Mouse (Mus musculus) CH12.LX (cell line): ENCODE results near the gene Dgkz. TPM values are rescaled to one million over a fixed set of nuclear protein-coding genes. Genes with fewer than 3 reads are reported as not detected.

Source experiments
- DNase-seq: peaks from one replicate; pipeline ENCODE4 v3.0.0-alpha.2; 2013; ENCODE audit errors: extremely low read depth
- H3K27ac ChIP-seq: 2 replicates; pipeline ENCODE4 v1.5.1; 2012; ENCODE audit warnings: low read depth, mild to moderate bottlenecking, control low read depth, moderate library complexity; ENCODE audit not compliant: insufficient read depth
- H3K27me3 ChIP-seq: replicated peaks from 2 replicates; pipeline ENCODE3; 2012; ENCODE audit warnings: inconsistent platforms
- H3K36me3 ChIP-seq, 2 experiments: replicated peaks in 1 of 2; 2 replicates each; pipeline versions ENCODE3 to v1.6.1; 2012; ENCODE audit warnings: inconsistent platforms in 1 of 2, low read length in 1 of 2, mild to moderate bottlenecking in 1 of 2, mixed read lengths in 1 of 2, moderate library complexity in 1 of 2; ENCODE audit not compliant: control insufficient read depth in 1 of 2, insufficient read depth in 1 of 2
- H3K4me1 ChIP-seq, 2 experiments: 2 replicates each; pipeline ENCODE4 v1.6.1; 2012; ENCODE audit warnings: inconsistent platforms in 1 of 2, moderate library complexity in 1 of 2; ENCODE audit not compliant: insufficient read depth in 2 of 2, control insufficient read depth in 1 of 2
- H3K4me2 ChIP-seq: 2 replicates; pipeline ENCODE4 v1.6.1; 2012; ENCODE audit warnings: low read depth, mild to moderate bottlenecking, control low read depth; ENCODE audit not compliant: poor library complexity, insufficient read depth, severe bottlenecking
- H3K4me3 ChIP-seq, 3 experiments: fragments of 150-350 bp in 1 of 3; sonication (generic) in 1 of 3; replicated peaks in 1 of 3; 2 replicates each; pipeline versions ENCODE3 to v1.5.1; 2011 to 2012; ENCODE audit warnings: low read depth in 2 of 3, low read length in 2 of 3, mild to moderate bottlenecking in 2 of 3, moderate library complexity in 2 of 3, control low read depth in 1 of 3, improper control_type of control experiment in 1 of 3, inconsistent platforms in 1 of 3, mixed read lengths in 1 of 3; ENCODE audit not compliant: poor library complexity in 1 of 3
- H3K79me2 ChIP-seq: replicated peaks from 2 replicates; pipeline ENCODE4 v1.6.1; 2012; ENCODE audit warnings: mild to moderate bottlenecking, moderate library complexity; ENCODE audit not compliant: control insufficient read depth, poor library complexity, insufficient read depth, severe bottlenecking; ENCODE audit errors: extremely low read depth
- H3K9ac ChIP-seq: 2 replicates; pipeline ENCODE4 v1.6.1; 2012; ENCODE audit warnings: low read depth, mild to moderate bottlenecking, control low read depth, moderate library complexity; ENCODE audit not compliant: insufficient read depth
- H3K9me3 ChIP-seq: replicated peaks from 2 replicates; pipeline ENCODE3; 2012; ENCODE audit warnings: low read length, inconsistent platforms, mixed read lengths
- BHLHE40 ChIP-seq: IDR thresholded peaks from 2 replicates; pipeline ENCODE4 v1.6.1; 2011; ENCODE audit warnings: mild to moderate bottlenecking, low read depth, low read length, improper control_type of control experiment
- CHD1 ChIP-seq: IDR thresholded peaks from 2 replicates; pipeline ENCODE4 v1.6.1; 2012; ENCODE audit warnings: low read depth, low read length, improper control_type of control experiment, inconsistent platforms
- CHD2 ChIP-seq: IDR thresholded peaks from 2 replicates; pipeline ENCODE4 v1.6.1; 2011; ENCODE audit warnings: low read length, improper control_type of control experiment
- CTCF ChIP-seq, 2 experiments: IDR thresholded peaks in 1 of 2; conservative IDR thresholded peaks in 1 of 2; 2 replicates each; pipeline ENCODE4 v1.5.1; 2011 to 2012; ENCODE audit warnings: low read depth in 2 of 2, low read length in 2 of 2, improper control_type of control experiment in 1 of 2, inconsistent platforms in 1 of 2, mild to moderate bottlenecking in 1 of 2, moderate library complexity in 1 of 2
- ELF1 ChIP-seq: IDR thresholded peaks from 2 replicates; pipeline ENCODE4 v1.6.1; 2014; ENCODE audit warnings: low read depth, mild to moderate bottlenecking, inconsistent platforms, low read length, improper control_type of control experiment
- GABPA ChIP-seq: IDR thresholded peaks from 2 replicates; pipeline ENCODE4 v1.6.1; 2012; ENCODE audit warnings: low read depth, low read length, improper control_type of control experiment, inconsistent platforms; ENCODE audit not compliant: insufficient replicate concordance
- HCFC1 ChIP-seq: IDR thresholded peaks from 2 replicates; pipeline ENCODE4 v1.6.1; 2012; ENCODE audit warnings: low read depth, mild to moderate bottlenecking, inconsistent platforms, low read length, improper control_type of control experiment
- IRF4 ChIP-seq: IDR thresholded peaks from 2 replicates; pipeline ENCODE4 v1.6.1; 2014; ENCODE audit warnings: low read depth, mild to moderate bottlenecking, inconsistent platforms, low read length, improper control_type of control experiment
- JUND ChIP-seq: conservative IDR thresholded peaks from 2 replicates; pipeline ENCODE4 v1.6.1; 2011; ENCODE audit warnings: low read depth, low read length, improper control_type of control experiment
- KAT2A ChIP-seq: IDR thresholded peaks from 2 replicates; pipeline ENCODE4 v1.6.1; 2012; ENCODE audit warnings: low read length, improper control_type of control experiment, inconsistent platforms; ENCODE audit not compliant: insufficient replicate concordance
- MAX ChIP-seq: IDR thresholded peaks from 2 replicates; pipeline ENCODE4 v1.6.1; 2011; ENCODE audit warnings: low read length, improper control_type of control experiment
- MAZ ChIP-seq: IDR thresholded peaks from 2 replicates; pipeline ENCODE4 v1.6.1; 2012; ENCODE audit warnings: low read depth, mild to moderate bottlenecking, inconsistent platforms, low read length, improper control_type of control experiment, moderate library complexity
- MEF2A ChIP-seq: IDR thresholded peaks from 2 replicates; pipeline ENCODE4 v1.6.1; 2014; ENCODE audit warnings: low read depth, mild to moderate bottlenecking, inconsistent platforms, low read length, improper control_type of control experiment, borderline replicate concordance
- MXI1 ChIP-seq: IDR thresholded peaks from 2 replicates; pipeline ENCODE4 v1.6.1; 2011; ENCODE audit warnings: mild to moderate bottlenecking, low read depth, low read length, improper control_type of control experiment
- NELFE ChIP-seq: IDR thresholded peaks from 2 replicates; pipeline ENCODE4 v1.6.1; 2011; ENCODE audit warnings: low read depth, low read length, improper control_type of control experiment
- POLR2A ChIP-seq: IDR thresholded peaks from 2 replicates; pipeline ENCODE4 v1.6.1; 2011; ENCODE audit warnings: low read depth, mild to moderate bottlenecking, improper control_type of control experiment, low read length
- TBP ChIP-seq: conservative IDR thresholded peaks from 2 replicates; pipeline ENCODE4 v1.6.1; 2011; ENCODE audit warnings: low read depth, low read length, improper control_type of control experiment
- TCF12 ChIP-seq: IDR thresholded peaks from 2 replicates; pipeline ENCODE4 v1.6.1; 2014; ENCODE audit warnings: low read depth, mild to moderate bottlenecking, inconsistent platforms, low read length, improper control_type of control experiment
- USF2 ChIP-seq: conservative IDR thresholded peaks from 2 replicates; pipeline ENCODE4 v1.6.1; 2011; ENCODE audit warnings: low read depth, low read length, improper control_type of control experiment
- ZMIZ1 ChIP-seq: IDR thresholded peaks from 2 replicates; pipeline ENCODE4 v1.6.1; 2012; ENCODE audit warnings: low read depth, mild to moderate bottlenecking, inconsistent platforms, low read length, improper control_type of control experiment
- dilution Hi-C: fragments of 300-500 bp; cut with MboI; formaldehyde crosslinking; loops from 2 replicates; pipeline ENCODE4 v1.14.3; 2020; ENCODE audit warnings: low sequenced_read_pairs; ENCODE audit not compliant: extremely low pct_unique_long_range_greater_than_20kb, extremely low pct_ligation_motif_present
- in situ Hi-C: fragments of 300-500 bp; cut with MboI; formaldehyde crosslinking; loops from 3 replicates; pipeline ENCODE4 v1.14.3; 2019; ENCODE audit warnings: low sequenced_read_pairs, low pct_ligation_motif_present, low pct_unique_long_range_greater_than_20kb, mixed read lengths
- polyA plus RNA-seq: library from polyadenylated mRNA; unstranded; fragments of >175 nt; gene quantifications from 2 replicates; pipeline ENCODE4 v1.2.1, GENCODE M21; 2012; ENCODE audit warnings: low read depth; ENCODE audit not compliant: insufficient read length
- total RNA-seq, 2 experiments: library from RNA; depleted of rRNA; stranded (reverse); fragments of 300-350 nt in 1 of 2; fragments of >200 nt in 1 of 2; gene quantifications; 2 replicates each; pipeline ENCODE4 v1.2.3; 2012 to 2014

Gene Dgkz
- total and polyA plus RNA-seq, 3 experiments = 38.6 to 60.2 (median 50.4) TPM

DNA sequence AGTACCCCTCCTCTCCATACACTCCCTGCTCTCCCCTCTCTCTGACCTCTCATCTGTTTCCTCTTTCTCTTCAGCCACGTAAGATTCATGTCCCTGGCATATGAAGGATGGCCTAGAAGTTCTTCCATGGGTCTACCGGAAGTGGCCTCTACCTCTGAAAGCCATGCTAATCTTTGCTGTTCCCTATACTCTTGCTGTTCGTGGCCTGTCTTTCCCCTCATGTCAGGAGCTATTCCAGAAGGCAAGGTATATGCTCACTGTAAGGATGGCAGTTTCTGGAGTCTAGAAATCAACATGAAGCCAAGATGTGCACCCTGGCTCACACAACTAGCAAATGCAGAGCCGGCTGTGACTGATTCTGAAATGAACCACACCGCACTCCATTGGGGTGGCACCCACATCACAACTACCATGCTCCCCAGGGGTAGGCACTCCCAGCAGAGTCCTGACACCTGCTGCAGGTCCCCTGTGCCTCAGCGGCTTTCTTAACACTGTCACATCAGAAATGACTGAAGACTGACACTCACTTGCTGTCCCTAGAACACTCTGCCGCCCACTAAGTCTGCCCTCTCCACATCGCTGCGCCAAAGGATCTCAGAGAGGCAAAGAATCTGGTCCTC is 9.4 kb upstream of the Dgkz start:
- H3K4me3 ChIP-seq = peak overlapping the region; percentile 8 to 28 (median 21)
- peak; percentile 54 for DNase-seq

DNA sequence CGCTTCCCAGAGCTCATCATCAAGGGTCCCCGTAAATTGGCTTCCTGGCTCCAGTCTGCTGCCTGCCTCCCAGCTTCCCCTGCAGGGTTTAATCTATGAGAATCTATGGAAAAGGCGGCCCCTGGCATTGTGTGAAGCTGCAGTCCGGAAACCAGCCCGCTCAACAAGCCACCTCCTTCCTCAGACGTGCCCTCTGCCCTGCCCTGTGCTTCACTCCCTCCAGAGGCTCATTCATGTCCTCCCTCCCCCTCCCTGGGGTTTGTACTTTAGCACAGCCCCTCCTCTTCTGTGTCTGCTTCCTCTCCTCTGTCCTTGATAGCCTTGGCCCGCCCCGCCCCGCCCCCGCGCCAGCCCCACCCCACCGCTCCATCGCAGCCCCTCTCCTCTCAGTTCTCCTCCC is 8.8 kb upstream of the Dgkz start:
- Histone ChIP-seq H3K9me3 (peaks cover 2% of the 10 kb centered on the region), H3K4me2 (peak overlapping the region; percentile 78), H3K4me1 (peaks cover 9 to 29% of the 10 kb centered on the region in 2 experiments)
- TF ChIP-seq HCFC1 (peak; percentile 44), ELF1 (no peak; the same call in 1 of the 2 replicates), ZMIZ1 (peak; percentile 34; the same call in 1 of the 2 replicates), TBP (peak; percentile 65; the same call in 1 of the 2 replicates), JUND (no peak), POLR2A (peak; percentile 79), NELFE (peak; percentile 55; the same call in 1 of the 2 replicates), BHLHE40 (no peak), TCF12 (peak; percentile 50; the same call in 1 of the 2 replicates), MEF2A (no peak), USF2 (no peak), KAT2A (no peak), MAZ (peak; percentile 78)
- TF ChIP-seq, all 38 proteins: peak for 7
- peak; percentile 94 for DNase-seq
- in situ Hi-C loops (no loop called here), dilution Hi-C loops (no loop called here)
- H3K36me3 ChIP-seq = peaks cover 0 to 7% of the 10 kb centered on the region in 2 experiments
- H3K4me3 ChIP-seq = peak overlapping the region; percentile 19 to 41 (median 35)
- H3K9ac ChIP-seq = peak overlapping the region; percentile 41
- no peaks in the 10 kb centered on the region for H3K79me2 ChIP-seq
- peaks cover 2% of the 10 kb centered on the region for H3K27me3 ChIP-seq
- H3K27ac ChIP-seq = peak overlapping the region; percentile 20

More for the DNA sequence above, 9.4 kb upstream of the Dgkz start:
- dilution Hi-C loops = no loop called here
- H3K27me3 ChIP-seq = peaks cover 3% of the 10 kb centered on the region
- no peaks in the 10 kb centered on the region for H3K79me2 ChIP-seq
- peaks cover 0 to 7% of the 10 kb centered on the region in 2 experiments for H3K36me3 ChIP-seq
- H3K9ac ChIP-seq = no peak overlapping the region
- H3K9me3 ChIP-seq = peaks cover 7% of the 10 kb centered on the region
- H3K4me1 ChIP-seq = peaks cover 9 to 29% of the 10 kb centered on the region in 2 experiments
- peak overlapping the region; percentile 78 for H3K4me2 ChIP-seq
- peak overlapping the region; percentile 57 for H3K27ac ChIP-seq
- no peak for TF ChIP-seq CHD1
- 0 out of 2 replicates have a peak, but pooled peaks have one; percentile 7 for TF ChIP-seq MAZ
- TF ChIP-seq ELF1 = peak; percentile 55; the same call in 1 of the 2 replicates
- peak; percentile 41; the same call in 1 of the 2 replicates for TF ChIP-seq MXI1
- no peak for TF ChIP-seq IRF4
- no peak for TF ChIP-seq GABPA
- TF ChIP-seq CTCF (conservative IDR thresholded peaks at IDR 0.05 in 1 of 2, IDR thresholded peaks at IDR 0.05 in 1 of 2; ENCODE audit: low read depth in 2 of 2, low read length in 2 of 2) = no peak
- no peak for TF ChIP-seq CHD2
- TF ChIP-seq POLR2A = no peak
- TF ChIP-seq NELFE = peak; percentile 7
- TF ChIP-seq MAX = no peak
- in situ Hi-C loops = loop anchor here (5.0 kb wide), 3 partner anchors 43 to 447 kb away; partner anchors contain the start of gene Cry2
